Mouse (Mus musculus) cerebellum, adult 8-10 months (tissue): ENCODE data around the gene Zp3r.
A peak's percentile ranks its signal among the peaks of the same experiment; 100 is the strongest.
"Not testable (repeated sequence)": the region's sequence is repeated elsewhere in the genome, so short reads cannot be mapped to it uniquely, and the experiment has no call there.

ENCODE experiments used
- DNase-seq: peaks from one replicate; pipeline ENCODE4 v3.0.0; 2022

The Zp3r gene

DNA sequence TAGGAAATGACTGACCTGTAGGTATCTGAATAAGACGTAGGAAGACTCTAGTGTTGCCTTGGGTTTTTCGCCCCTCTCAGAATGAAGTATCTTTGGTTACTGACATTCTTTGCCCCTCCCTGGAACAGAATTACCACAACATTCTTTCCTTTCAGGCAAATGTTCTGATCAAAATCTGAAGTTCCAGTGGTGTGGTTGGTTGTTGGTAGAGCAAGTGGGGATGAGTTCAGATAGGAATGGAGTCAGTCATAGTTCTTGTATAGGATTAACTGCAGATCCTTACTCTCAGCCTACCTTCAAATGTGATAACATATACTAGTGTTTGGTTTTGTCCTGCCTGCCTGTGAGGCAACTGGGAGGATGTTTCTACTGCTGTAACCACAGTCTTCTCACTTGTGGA lies at the start of gene Zp3r:
Gene Zp3r, minus strand, starts transcription at position 101 of the 400 bp plus-strand sequence.
- DNase-seq = no peak

DNA sequence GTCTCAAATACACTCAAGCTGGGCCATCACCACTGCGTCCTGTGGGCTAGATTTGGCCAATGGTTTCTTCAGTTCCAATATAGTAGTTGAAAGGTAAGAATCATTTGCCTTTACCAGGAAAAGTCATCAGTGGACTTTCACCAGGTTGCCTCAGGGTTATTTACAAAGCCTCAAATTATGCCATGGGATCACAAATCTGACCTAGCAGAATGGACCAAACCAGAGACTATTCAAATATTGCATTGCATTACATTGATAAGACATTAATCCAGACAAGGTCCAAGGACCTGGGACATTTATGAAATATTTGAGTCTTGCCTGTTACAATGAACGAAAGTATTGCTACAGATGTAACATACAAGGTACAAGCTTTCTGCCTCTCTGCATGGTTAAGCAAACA lies 49.1 kb upstream of the Zp3r start:
- DNase-seq = no peak

DNA sequence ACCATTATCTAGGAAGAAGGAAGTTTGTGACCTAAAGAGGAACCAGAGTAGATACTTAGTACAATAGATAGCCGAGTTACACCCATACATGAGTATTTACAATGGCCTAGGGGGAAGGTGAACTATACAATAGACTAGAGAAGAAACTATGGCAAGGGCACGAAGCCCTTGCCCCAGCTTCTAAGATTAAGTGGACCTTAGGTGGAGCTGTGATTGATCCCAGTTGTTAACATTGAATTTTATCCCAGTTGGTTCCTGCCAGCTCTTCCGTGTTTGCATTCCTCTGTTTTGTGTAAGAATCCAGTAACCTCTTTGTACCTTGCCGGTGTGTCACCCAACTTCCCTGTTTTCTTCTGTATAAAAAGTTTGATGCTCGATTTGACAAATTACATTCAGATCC lies 34.2 kb upstream of the Zp3r start:
- not testable (repeated sequence) for DNase-seq

DNA sequence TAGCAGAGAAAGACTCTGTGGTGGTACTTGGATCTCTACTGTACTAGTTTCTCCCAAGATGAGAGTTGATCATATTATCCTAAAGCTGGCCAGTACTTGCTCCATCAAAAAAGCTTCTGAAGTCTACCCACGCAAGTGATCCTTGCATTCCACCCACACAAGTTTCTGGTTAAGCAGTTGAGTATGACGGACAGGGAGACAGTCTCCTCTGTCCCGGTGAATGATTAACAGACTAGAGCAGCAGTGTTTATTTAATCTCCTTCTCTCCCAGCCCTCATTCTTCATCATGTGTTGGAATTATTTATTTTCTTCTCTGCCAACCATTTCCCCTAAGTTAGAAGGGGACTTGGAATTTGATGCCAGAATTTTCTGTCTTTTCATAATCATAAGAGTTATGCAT lies 32.0 kb upstream of the Zp3r start, which contains the start of gene C4bp:
Gene C4bp, minus strand, starts transcription at position 179 of the 400 bp plus-strand sequence.
- DNase-seq = no peak

DNA sequence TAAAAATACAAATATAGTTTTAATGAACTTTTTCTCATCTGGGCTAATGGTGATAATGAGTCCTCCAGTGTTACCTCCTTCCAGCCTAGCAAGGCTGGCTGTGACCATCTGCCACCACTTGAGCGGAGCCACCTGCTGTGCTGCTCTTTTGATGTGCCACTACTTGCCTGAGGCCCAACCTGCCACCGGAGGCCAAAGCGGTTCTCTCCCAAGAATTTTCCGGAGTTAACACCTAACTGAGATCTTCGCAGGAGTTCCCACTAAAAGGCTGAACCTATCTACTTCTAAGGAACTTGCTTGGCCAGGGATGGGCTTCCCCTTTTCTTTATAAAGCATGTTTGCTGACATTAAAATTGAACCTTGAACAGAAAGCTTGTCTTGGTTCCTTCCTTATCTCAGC lies 30.2 kb upstream of the Zp3r start:
- DNase-seq = peak; percentile 3

DNA sequence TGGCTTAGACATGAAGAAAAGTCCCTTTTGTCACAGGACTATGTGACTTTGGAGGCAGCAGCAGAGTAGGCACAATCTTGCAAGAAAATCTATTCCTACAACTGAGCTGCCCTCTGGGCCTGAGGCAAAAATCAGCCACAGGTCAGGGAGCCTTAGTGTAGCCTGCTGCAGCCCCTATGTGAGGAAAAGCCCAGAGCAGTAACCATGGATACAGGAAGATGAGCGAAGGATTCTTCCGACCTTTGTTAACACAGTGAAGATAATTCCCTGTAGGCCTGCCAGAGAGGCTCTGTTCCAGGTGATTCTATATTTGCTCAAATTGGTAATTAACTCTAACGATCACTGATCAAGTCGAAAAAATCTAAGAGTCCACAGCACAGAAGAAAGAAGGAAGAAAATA lies 14.7 kb upstream of the Zp3r start:
- no peak for DNase-seq

DNA sequence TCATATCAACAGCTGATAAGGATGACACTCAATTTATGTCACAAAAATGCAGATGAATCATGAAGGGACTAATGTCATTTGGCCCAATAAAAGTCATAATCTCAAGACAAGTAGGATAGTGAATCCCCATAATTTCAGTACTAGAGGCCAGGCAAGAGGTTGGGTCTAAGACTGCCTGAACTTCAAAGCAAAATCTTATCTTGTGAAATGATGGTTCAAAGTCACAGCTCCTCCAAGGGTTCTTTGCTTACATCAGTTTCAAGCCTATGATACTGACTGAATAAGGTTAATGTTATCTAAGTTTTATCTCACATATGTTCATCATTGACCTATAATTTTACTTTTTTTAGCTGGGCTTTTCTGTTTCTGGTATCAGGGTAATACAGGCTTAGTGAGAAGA lies 11.5 kb upstream of the Zp3r start:
- DNase-seq = no peak

DNA sequence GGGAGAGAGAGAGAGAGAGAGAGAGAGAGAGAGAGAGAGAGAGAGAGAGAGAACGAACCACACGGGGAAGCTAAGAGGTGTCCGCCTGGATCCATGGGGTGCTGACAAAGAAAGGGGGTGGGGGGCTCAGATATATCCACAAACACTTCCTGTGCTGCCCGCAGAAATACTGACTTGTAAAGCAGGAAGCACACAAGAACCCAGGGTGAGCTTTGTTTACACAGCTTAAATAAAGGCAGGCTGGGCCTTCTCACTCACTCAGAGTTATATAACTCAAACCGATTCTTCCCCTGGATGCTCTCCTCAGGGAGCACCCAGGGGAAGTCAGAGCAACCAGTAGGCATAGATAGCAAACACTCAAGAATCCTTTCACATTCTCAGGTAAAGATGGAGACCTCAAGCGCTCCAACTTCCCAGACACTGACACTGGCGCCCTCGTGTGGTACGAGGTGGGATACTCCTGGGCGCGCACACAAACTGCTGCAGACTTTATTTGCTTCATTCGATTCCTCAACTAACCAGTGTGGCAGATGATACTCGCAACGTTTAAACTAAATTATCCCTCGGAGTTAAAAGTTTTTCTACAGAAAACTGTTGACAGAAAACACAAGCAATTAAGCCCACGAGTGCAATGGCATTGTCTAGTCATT lies 4.5 kb upstream of the Zp3r start:
- peak; percentile 10 for DNase-seq

DNA sequence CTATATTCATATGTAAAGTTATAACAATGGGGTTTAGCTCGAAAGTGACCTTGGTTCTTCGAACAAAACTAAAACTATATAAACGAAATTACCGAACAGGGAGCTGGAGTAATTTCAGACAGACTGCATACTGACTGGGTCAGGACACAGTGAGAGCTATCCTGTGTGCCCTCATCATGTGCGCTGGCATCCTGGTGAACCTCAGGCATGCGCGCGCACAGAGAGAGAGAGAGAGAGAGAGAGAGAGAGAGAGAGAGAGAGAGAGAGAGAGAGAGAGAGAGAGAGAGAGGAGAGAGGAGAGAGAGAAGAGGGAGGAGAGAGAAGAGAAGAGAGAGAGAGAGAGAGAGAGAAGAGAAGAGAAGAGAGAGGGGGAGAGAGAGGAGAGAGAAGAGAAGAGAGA lies 3.9 kb upstream of the Zp3r start:
- DNase-seq = no peak

DNA sequence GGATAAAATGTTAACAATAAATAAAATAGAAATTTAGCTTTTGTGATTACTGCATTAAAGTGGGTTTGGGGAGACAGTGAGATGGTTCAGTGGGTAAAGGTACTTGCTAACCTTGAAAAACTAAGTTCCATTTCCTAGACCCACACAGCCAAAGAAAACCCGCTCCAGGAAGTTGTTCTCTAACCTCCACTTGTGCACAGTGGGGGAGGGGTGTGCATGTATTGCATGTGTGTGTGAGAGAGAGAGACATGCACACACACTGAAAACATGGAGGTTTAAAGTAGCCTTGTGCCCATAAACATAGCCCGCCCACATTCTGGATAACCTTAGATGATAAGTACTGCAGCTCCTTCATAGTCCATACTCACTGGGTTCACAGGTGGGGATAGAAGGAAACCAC lies 33.1 kb downstream of the Zp3r start:
- no peak for DNase-seq

DNA sequence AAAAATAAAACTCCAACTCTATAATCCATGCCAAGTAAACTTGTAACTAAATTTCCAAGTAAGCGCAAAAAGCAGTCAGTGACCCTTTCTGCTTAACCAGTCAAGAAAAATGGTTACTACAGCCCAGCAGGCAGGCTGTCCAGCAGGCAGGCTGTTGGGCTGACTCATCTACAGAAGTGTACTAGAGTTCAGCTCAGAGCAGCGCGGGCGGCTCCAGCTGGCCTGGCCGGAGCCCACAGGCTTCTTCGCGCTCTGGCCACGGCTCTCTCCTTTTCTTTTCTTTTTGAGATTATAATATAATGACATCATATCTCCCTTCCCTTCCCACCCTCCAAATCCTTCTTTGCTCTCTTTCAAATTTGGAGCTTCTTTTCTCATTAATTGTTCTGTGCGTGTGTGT lies 40.8 kb downstream of the Zp3r start:
- DNase-seq = no peak

DNA sequence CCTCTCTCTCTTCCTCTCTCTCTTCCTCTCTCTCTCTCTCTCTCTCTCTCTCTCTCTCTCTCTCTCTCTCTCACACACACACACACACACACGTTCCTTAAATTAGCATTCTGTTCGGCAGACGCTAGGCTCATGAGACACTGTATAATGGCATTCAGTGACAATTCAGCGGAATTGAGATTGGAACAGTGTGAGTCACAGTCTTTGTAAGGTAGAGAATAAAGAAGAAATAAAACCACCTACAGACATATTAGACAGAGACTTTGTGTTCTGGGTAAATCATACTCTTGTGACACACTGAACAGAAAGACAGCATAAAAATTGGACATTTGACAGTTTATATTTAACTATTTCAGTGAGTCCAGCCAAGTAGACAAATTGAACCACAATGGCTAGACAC lies 53.0 kb downstream of the Zp3r start:
- no peak for DNase-seq

DNA sequence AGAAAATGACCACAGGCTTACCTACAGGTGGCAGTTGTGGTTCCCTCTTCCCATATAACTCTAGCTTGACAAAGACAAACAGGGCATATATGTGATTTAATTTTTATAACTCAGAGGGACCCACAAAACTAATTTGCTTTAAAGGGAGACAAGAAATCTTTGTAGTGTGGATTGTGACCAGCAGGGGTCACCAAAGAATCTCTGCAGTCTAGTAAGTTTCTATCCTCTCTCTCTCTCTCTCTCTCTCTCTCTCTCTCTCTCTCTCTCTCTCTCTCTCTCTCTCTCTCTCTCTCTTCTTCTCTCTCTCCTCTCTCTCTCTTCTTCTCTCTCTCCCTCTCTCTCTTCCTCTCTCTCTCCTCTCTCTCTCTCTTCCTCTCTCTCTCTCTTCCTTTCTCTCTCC lies 53.5 kb downstream of the Zp3r start:
- DNase-seq = peak; percentile 9

DNA sequence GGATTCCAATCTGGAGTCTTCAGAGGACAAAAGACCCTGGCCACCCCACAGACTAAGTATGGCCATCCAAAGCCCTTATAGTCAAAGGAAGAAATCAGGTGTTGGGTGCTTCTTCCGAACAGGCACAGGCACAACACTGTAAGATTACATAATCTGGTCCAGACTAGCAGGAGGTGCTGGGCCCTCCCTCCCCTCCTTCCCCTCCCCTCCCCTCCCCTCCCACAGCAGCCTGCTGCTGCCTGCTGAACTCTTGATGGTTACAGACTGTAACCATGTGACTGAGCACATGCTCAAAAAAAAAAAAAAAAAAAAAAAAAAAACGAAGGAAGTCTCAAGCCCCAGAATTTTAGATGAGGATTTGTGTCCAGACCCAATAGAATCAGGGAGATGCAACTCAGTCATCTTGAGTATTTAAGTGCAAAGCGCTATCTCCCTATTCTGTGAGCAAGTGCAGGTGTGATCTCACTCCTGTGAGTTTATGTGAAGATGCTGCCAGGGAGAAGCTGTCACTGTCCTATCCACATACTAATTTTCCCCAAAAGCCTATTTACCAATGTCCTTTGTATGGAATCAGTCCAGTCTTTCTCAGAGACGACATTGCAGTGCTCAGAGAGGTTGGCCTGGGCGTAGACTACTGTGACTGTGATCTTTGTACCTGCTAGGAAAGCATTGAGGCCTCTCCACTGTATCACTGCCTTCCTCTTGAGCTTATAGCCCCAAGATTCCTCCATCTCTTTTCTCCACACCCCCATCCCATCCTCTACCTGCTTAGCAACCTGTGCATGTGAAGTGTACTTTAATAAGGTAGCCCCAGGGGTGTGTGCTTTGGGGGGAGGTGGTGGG lies 77.8 kb downstream of the Zp3r start:
- no peak for DNase-seq

DNA sequence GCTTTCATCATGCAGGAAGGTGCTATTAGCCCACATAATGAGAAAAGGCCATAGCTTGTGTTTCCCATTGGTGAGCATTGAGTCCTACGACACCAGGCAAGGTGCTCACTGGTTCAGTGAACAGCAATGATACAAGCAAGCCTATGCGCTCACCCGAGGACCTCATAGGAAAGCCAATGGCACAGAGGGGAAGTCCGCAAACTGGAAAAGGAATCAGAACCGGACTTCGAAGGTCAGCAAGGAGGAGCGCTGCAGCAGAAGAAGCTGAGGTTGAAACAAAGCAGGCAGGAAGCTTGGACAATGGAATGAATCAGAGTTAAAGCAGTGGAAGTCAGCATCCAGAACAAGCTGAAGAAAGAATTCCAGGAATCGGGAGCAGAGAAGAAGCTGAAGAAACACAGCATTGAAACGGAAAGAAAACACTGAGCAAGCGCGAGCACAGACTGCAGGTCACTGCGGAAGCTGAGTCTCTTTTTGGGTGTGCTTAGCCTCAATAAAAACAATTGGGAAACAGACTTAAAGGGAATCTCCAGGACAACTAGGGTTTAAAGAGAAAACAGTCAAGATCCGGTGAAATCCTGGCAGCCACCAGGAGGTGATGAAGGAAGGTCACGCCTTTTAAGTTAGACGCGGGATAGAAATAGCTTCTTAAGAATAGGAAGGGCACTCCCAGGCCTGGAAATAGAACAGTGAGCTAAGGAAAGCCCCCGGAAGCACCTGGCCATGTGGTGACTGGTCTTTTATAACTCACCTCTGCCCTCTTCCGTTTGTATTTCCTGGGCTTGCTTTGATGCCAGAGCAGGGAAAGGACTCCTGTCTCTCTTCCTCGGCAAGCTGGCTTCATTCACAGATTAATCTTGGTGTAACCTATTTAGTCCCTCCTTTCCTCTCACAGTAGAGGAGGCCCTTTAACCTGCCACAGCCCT lies 78.9 kb downstream of the Zp3r start:
- DNase-seq = no peak

DNA sequence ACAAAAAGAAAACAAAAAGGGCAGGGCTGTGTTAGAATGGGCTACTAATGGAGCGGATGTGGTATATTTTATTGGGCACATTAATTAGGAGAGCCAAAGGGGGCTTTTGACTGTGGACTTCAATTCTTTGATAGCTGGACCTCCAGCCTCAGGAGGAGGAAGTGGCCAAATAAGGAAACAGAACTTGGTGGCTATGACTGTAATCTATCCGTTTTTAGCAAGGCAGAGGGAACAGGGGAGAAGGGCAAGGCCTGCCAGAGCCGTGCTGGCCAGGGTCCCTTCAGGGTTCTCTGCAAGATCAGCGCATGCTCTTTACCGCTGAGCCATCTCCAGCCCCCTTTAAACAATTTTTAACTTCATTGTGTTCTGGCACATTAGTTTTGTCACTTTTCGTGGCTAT lies 79.7 kb downstream of the Zp3r start:
- no peak for DNase-seq

DNA sequence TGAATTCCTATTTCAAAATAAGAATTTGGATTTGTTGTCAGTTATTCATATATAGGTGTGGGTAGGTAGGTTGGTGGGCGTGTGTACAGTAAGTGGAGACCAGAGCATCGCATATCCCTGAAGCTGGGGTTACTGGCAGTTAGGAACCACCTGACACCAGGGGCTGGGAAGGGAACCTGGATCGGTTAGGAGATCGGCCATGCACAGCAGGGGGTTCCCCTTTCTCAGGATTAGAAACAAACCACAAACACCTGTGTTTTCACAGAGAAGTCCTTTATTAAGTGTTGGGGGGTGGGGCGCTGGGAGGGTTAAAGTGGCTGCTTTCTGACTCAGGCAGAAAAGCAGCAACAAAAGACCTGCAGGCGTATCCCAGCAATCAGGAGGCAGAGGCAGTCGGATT lies 80.3 kb downstream of the Zp3r start:
- no peak for DNase-seq

DNA sequence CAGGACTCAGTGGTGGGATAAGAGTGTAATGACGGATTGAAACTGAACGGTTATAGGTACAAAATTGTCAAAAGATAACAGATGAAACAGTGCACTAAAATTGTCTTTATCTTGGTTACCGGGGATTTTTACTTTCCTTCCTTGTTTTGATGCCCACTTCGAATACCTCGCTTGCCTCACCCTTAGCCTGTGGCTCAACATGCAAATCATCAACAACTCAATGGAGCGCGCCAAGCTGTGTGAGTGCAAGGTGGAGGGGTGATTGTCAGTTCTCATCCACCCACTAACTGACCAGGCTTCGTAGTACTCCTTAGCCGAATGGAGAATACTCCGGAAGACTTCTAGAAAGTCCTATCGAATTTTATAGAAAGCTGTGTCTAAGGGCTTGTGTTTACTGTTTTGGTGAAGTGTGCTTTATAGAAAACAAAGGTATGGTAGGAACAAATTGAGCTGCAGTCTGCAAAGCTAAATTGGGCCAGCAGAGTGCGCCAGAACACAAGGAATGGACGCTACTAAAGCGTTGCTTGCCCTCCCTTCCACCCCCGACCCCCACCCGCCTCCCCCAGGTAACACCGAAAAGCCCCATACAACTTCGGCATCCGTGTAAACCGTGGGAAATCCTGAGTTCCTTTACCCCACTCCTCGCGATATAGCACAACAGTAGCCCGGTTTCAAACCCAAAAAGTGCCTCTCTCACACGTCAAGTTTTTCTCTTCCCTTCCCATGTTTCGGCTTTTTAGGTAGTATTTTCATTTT lies 81.6 kb downstream of the Zp3r start:
- DNase-seq = no peak
